Mouse (Mus musculus) bone marrow, adult 2 months (tissue): Measurements from ENCODE around the gene Terb2. TPM values are rescaled to one million over a fixed set of nuclear protein-coding genes. Genes with fewer than 3 reads are reported as not detected.
A peak's percentile ranks its signal among the peaks of the same experiment; 100 is the strongest.

Source experiments
- H3K27ac ChIP-seq: fragments of 200-500 bp; 2 replicates; pipeline ENCODE4 v1.5.1; 2012; ENCODE audit warnings: low read depth, mild to moderate bottlenecking, control low read depth, inconsistent platforms, low read length; ENCODE audit not compliant: control insufficient read depth, poor library complexity, insufficient read depth
- H3K4me1 ChIP-seq: fragments of 200-500 bp; 2 replicates; pipeline ENCODE4 v1.6.1; 2011; ENCODE audit warnings: low read length; ENCODE audit not compliant: control insufficient read depth, insufficient read depth
- H3K4me3 ChIP-seq: fragments of 200-500 bp; replicated peaks from 2 replicates; pipeline ENCODE3; 2011; ENCODE audit warnings: mild to moderate bottlenecking, low read depth, low read length, control low read depth; ENCODE audit not compliant: control insufficient read depth
- CTCF ChIP-seq: fragments of 200-500 bp; IDR thresholded peaks from 2 replicates; pipeline ENCODE4 v1.5.1; 2011; ENCODE audit warnings: low read length, control low read depth; ENCODE audit not compliant: control insufficient read depth, insufficient read depth
- POLR2A ChIP-seq: fragments of 200-500 bp; IDR thresholded peaks from 2 replicates; pipeline ENCODE4 v1.6.1; 2011; ENCODE audit warnings: low read depth, mild to moderate bottlenecking, control low read depth, low read length, borderline replicate concordance; ENCODE audit not compliant: control insufficient read depth
- WGBS: fragments of 180-500 bp; shearing (Covaris S2); methylation state at CpG from one replicate; pipeline ENCODE4 v1.1.7; 2018; 5-methylcytosine and 5-hydroxymethylcytosine counted together
- polyA plus RNA-seq: library from polyadenylated mRNA; stranded (reverse); fragments of >200 nt; gene quantifications from 2 replicates; pipeline ENCODE4 v1.2.4, GENCODE M21; 2011; ENCODE audit warnings: low replicate concordance; ENCODE audit not compliant: missing spikeins, insufficient read depth, insufficient read length

The Terb2 gene
- polyA plus RNA-seq, 1 experiment = not detected

DNA sequence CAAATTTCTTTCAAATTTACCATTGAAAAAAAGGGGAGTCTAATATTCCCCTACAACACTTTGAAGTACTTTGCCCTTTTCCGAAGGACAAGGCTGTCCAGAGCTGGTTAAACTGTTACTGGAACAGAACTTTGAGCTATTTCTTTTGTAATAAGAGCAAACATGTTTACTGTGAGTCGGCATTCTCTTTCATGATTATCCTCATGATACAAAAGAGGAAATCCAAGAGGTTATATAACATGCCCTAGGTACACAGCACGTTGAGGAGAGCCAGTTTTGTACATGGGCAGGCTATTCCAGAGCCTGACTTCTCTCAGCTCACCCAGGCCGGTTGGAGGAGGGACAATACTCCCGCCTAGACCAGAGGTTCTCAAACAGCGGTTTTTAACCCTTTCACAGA, 55.9 kb downstream of the Terb2 start:
- Histone ChIP-seq H3K4me3 (no peak overlapping the region), H3K4me1 (no peaks in the 10 kb centered on the region; the same call in 1 of the 2 replicates), H3K27ac (no peak overlapping the region)
- WGBS = 43% methylated on average over 6 of the region's 6 CpGs
- TF ChIP-seq POLR2A = no peak
- TF ChIP-seq CTCF = no peak

DNA sequence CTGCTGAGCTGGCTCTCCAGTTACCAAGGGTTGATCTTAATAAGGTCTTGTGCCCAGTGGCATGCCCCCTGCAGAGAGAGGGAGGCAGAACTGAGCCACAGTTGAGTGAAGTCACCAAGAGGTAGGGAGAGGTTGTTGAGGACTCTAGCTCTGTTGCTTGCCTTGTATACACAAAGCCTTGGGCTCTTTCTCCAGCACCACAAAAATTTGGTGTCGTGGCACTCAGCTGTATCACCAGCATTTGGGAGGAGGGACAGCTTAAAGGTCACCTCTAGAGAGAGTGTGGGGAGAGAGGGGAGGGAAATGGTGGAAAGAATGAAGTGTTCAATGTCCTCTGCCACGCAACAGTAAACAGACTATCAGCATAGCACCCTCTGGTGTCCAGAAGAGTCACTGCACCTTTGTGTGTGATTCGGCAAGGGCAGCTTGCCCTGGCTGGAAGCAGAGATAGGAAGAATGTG, 57.6 kb downstream of the Terb2 start:
- TF ChIP-seq CTCF (peak; percentile 93), POLR2A (no peak)
- no peak overlapping the region for H3K27ac ChIP-seq
- H3K4me3 ChIP-seq = no peak overlapping the region
- WGBS = 8% methylated on average over 3 of the region's 3 CpGs
- H3K4me1 ChIP-seq = no peaks in the 10 kb centered on the region; the same call in 1 of the 2 replicates

DNA sequence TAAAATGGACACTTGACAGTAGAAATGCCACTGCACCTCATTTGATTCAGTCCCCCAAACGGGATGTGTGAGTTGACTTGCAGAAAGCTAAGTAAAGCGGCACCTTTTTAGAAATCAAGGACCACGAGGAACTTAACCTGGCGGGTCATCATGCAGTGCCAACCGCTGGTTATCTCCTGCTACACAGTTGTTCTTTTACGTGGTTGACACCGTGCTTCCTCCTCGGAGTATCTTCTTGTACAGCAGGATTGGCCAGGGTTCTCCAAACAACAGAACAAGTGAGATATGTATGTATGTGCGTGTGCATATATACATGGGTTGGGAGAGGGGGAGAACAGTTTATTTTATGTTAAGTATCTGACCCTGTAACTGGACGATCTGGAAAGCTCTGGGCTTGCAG, 61.7 kb downstream of the Terb2 start:
- no peaks in the 10 kb centered on the region; the same call in 1 of the 2 replicates for H3K4me1 ChIP-seq
- H3K4me3 ChIP-seq = no peak overlapping the region
- WGBS = 73% methylated on average over 10 of the region's 10 CpGs
- no peak overlapping the region for H3K27ac ChIP-seq
- TF ChIP-seq CTCF (no peak), POLR2A (no peak)

DNA sequence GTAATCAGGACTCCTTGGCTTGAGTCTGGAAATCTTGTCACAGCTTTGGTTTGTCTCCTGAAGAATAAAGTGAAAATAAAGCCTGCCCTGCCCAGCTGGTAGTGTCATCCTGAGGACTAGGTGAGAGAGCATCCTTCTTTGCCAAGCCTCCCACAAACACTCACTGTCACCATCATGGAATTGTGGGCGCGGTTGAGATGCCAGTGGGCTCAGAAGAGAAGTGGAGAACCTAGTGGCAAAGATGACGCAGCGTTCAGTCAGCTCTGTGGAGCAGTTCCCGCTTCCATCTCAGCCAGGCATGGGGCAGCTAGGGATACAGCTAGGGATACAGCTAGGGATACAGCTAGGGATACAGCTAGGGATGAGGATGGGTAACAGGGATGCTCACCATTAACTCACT, 69.9 kb downstream of the Terb2 start:
- Histone ChIP-seq H3K4me1 (no peaks in the 10 kb centered on the region), H3K27ac (no peak overlapping the region), H3K4me3 (no peak overlapping the region)
- 93% methylated on average over 5 of the region's 5 CpGs for WGBS
- no peak for TF ChIP-seq CTCF
- no peak for TF ChIP-seq POLR2A

Other genes with a start within 250 kb of the Terb2 start
- 7.5 and 11.6 TPM in 2 replicates for gene Ctdspl2, start 230.3 kb upstream of the Terb2 start, polyA plus RNA-seq
- gene Mageb3, start 230.2 kb upstream of the Terb2 start, polyA plus RNA-seq = not detected in 2 replicates
- gene Eif3j1, start 157.7 kb upstream of the Terb2 start, polyA plus RNA-seq = 8.4 and 12.0 TPM in 2 replicates
- gene Spg11, start 67.9 kb upstream of the Terb2 start, polyA plus RNA-seq = 1.7 and 6.3 TPM in 2 replicates
- gene B2m, start 38.6 kb upstream of the Terb2 start, polyA plus RNA-seq = 485 and 609 TPM in 2 replicates
- gene Trim69, start 25.6 kb upstream of the Terb2 start, polyA plus RNA-seq = not detected in 2 replicates
- not detected in 2 replicates for gene Patl2, start 83 bp upstream of the Terb2 start, polyA plus RNA-seq
- gene Sord, start 48.5 kb downstream of the Terb2 start, polyA plus RNA-seq = 39.9 and 72.6 TPM in 2 replicates
- gene Duox2, start 112.2 kb downstream of the Terb2 start, polyA plus RNA-seq = not detected in 2 replicates
- gene Duoxa2, start 112.6 kb downstream of the Terb2 start, polyA plus RNA-seq = not detected in 2 replicates
- gene Duoxa1, start 127.5 kb downstream of the Terb2 start, polyA plus RNA-seq = not detected in 2 replicates
- gene Duox1, start 129.4 kb downstream of the Terb2 start, polyA plus RNA-seq = not detected in 2 replicates
- gene Shf, start 182.9 kb downstream of the Terb2 start, polyA plus RNA-seq = 9.6 and 14.7 TPM in 2 replicates
- 12.7 and 25.8 TPM in 2 replicates for gene Slc28a2, start 240.2 kb downstream of the Terb2 start, polyA plus RNA-seq